Mouse (Mus musculus): Measurements from ENCODE around the gene Mtcp1. TPM values are rescaled to one million over a fixed set of nuclear protein-coding genes. Genes with fewer than 3 reads are reported as not detected.
A peak's percentile ranks its signal among the peaks of the same experiment; 100 is the strongest.

The Mtcp1 gene
- 10.1 and 11.0 TPM in 2 replicates for polyA plus RNA-seq (2015; fragmentation: Nextera tagmentation; extraction: Ambion mirVana)

DNA sequence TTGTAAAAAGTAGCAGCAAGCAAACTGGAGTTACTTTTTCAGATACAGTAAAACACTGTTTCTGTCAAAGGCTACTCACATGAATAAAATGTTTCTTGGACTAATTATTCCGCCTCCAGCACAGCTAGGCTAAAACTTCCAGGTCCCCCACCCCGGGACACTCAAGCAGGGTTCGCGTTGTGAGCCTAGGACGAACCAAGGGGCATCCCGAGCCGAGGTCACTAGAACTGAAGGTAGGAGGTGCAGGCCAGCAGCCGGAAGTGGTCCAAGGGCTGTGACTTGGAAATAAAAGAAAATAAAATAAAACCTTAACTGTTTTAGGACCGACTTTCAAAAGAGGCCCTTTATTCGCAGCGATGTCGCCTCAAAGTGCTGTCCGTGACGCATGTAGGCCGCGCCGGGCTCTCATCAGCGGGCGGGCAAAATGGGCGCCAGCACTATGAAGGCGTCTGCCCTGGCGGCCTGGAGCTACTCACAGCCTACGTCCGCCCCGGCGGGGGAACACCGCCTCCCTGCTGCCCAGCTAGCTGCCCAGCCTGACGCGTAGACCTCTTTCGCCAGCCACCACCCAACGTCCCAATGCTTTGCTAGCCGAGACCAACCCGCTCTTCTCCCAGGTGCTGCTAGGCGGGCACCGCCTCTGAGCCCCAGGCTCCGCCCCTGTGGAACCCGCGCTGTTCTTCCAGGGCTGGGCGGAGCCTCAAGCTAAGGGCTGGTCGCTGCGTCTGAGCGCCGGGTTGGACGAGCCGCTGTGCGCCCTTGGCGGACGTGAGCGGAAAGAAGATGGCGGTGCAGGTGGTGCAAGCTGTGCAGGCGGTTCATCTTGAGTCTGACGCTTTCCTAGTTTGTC lies at the start of gene Mtcp1, which contains the start of the genes Cmc4 and Brcc3:
Mtcp1 (minus strand) TSS at position 653 of the 850 bp plus-strand sequence.
Cmc4 (minus strand) TSS at position 649 of the 850 bp plus-strand sequence.
Brcc3 (plus strand) TSS at position 693 of the 850 bp plus-strand sequence.
- peak; percentile 100 for ATAC-seq
- Histone ChIP-seq H3K27me3 (no peaks in the 10 kb centered on the region), H3K4me1 (peaks cover 8% of the 10 kb centered on the region; the same call in 1 of the 2 replicates), H3K9me3 (replicated peaks) (no peaks in the 10 kb centered on the region), H3K27ac (peak within 1 kb of the TSS; percentile 83), H3K4me2 (peak within 1 kb of the TSS; percentile 60), H3K9ac (peak within 1 kb of the TSS; percentile 71), H3K4me3 (peak within 1 kb of the TSS; percentile 50), H3K36me3 (ENCODE audit: poor library complexity, severe bottlenecking) (no peaks in the 10 kb centered on the region)
- 17% methylated on average over 44 of the region's 52 CpGs for WGBS

GRCm38 (mm10) chrX:75454597-75454996 lies 38.2 kb upstream of the Mtcp1 start:
- Histone ChIP-seq H3K4me3 (no peak overlapping the region), H3K9me3 (replicated peaks) (peaks cover 10% of the 10 kb centered on the region; the same call in 1 of the 2 replicates), H3K4me2 (no peak overlapping the region), H3K9ac (no peak overlapping the region), H3K27me3 (no peaks in the 10 kb centered on the region), H3K36me3 (ENCODE audit: poor library complexity, severe bottlenecking) (peaks cover 45% of the 10 kb centered on the region), H3K27ac (no peak overlapping the region), H3K4me1 (no peaks in the 10 kb centered on the region)
- 91% methylated on average over 1 of the region's 1 CpGs for WGBS
- ATAC-seq, result no peak

GRCm38 (mm10) chrX:75409711-75410110 lies 6.7 kb downstream of the Mtcp1 start:
- ATAC-seq, result no peak
- H3K4me3 ChIP-seq, result no peak overlapping the region
- H3K4me2 ChIP-seq, result no peak overlapping the region
- no peaks in the 10 kb centered on the region for H3K9me3 ChIP-seq (replicated peaks)
- H3K27ac ChIP-seq, result no peak overlapping the region
- no peaks in the 10 kb centered on the region for H3K36me3 ChIP-seq (ENCODE audit: poor library complexity, severe bottlenecking)
- WGBS, result 92% methylated on average over 1 of the region's 1 CpGs
- peaks cover 2% of the 10 kb centered on the region; the same call in 1 of the 2 replicates for H3K4me1 ChIP-seq
- no peaks in the 10 kb centered on the region for H3K27me3 ChIP-seq
- H3K9ac ChIP-seq, result no peak overlapping the region

GRCm38 (mm10) chrX:75403350-75403749 lies 13.0 kb downstream of the Mtcp1 start:
- Histone ChIP-seq H3K27me3 (no peaks in the 10 kb centered on the region), H3K4me3 (no peak overlapping the region), H3K4me2 (no peak overlapping the region), H3K4me1 (no peaks in the 10 kb centered on the region), H3K9me3 (replicated peaks) (no peaks in the 10 kb centered on the region), H3K27ac (no peak overlapping the region), H3K9ac (no peak overlapping the region), H3K36me3 (ENCODE audit: poor library complexity, severe bottlenecking) (peaks cover 5% of the 10 kb centered on the region; the same call in 1 of the 2 replicates)
- no peak for ATAC-seq

- no peak overlapping the region for H3K4me2 ChIP-seq
- H3K36me3 ChIP-seq (ENCODE audit: poor library complexity, severe bottlenecking), result peaks cover 5% of the 10 kb centered on the region; the same call in 1 of the 2 replicates
- 85% methylated on average over 2 of the region's 2 CpGs for WGBS
Observed at GRCm38 (mm10) chrX:75402668-75403067, 13.7 kb downstream of the Mtcp1 start.

DNA sequence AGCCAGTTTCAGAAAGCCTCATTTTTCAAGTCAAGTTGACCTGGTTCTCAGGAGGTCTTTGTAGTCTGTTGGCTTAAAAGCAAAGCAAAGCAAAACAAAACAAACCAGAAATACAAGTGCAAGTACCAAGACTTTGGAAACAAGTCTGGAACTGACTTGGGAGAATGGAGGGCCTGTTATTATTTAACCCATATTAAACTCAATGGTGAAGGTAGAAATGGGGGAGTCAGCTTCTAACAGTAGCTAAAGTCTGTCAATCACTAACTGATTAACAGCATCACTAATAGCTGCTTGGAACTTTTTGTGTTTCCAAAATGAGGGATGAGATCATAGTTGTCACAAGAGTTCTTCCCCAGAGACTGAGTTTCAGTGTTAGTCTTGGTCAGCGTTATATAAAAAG lies 16.9 kb downstream of the Mtcp1 start:
- Histone ChIP-seq H3K9ac (no peak overlapping the region), H3K36me3 (ENCODE audit: poor library complexity, severe bottlenecking) (peaks cover 5% of the 10 kb centered on the region), H3K27me3 (no peaks in the 10 kb centered on the region), H3K27ac (no peak overlapping the region), H3K9me3 (replicated peaks) (no peaks in the 10 kb centered on the region), H3K4me2 (no peak overlapping the region), H3K4me1 (no peaks in the 10 kb centered on the region), H3K4me3 (no peak overlapping the region)
- 79% methylated on average over 1 of the region's 1 CpGs for WGBS
- ATAC-seq, result no peak

More at GRCm38 (mm10) chrX:75402668-75403067, 13.7 kb downstream of the Mtcp1 start:
- Histone ChIP-seq H3K27me3 (no peaks in the 10 kb centered on the region), H3K9me3 (replicated peaks) (no peaks in the 10 kb centered on the region), H3K27ac (no peak overlapping the region), H3K4me3 (no peak overlapping the region), H3K9ac (no peak overlapping the region), H3K4me1 (no peaks in the 10 kb centered on the region)
- no peak for ATAC-seq

DNA sequence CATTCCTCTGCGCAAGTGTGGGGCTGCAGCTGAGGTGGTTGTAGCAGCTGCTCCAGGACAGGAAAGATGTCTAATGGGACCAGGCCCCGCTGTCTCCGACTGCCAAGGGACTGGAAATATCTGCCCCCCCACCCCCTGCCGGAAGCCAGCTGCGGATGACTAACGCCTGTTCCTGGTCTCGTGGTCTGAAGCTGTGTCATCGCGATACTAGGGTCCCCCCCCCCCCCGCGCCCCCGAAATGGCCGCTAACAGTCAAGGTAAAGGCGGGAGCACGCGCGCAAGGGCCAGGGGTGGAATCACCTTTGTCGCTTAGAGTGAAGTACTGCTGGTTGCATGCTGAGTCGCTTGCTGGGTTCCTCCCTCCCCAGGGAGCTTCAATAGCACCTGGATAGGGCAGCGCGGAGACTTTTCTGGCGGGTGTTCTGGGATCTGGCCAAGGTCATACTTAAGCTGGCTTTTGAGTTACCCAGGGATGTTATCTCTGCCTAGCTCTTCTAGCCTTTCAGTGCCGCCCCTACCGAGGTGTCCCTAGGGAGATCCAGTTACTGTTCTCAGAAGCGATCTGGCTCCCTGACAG lies 34.1 kb downstream of the Mtcp1 start, which contains the start of the genes Fundc2 and F8:
Fundc2 (plus strand) TSS at position 205 of the 577 bp plus-strand sequence.
F8 (minus strand) TSS at position 421 of the 577 bp plus-strand sequence.
- peak; percentile 98 for ATAC-seq
- H3K9ac ChIP-seq, result peak within 1 kb of the TSS; percentile 69
- 16% methylated on average over 24 of the region's 25 CpGs for WGBS
- H3K4me1 ChIP-seq, result no peaks in the 10 kb centered on the region
- H3K36me3 ChIP-seq (ENCODE audit: poor library complexity, severe bottlenecking), result no peaks in the 10 kb centered on the region
- peak within 1 kb of the TSS; percentile 53 for H3K4me2 ChIP-seq
- no peaks in the 10 kb centered on the region for H3K9me3 ChIP-seq (replicated peaks)
- H3K27ac ChIP-seq, result peak within 1 kb of the TSS; percentile 48; the same call in 1 of the 2 replicates
- peak within 1 kb of the TSS; percentile 48 for H3K4me3 ChIP-seq
- H3K27me3 ChIP-seq, result no peaks in the 10 kb centered on the region

DNA sequence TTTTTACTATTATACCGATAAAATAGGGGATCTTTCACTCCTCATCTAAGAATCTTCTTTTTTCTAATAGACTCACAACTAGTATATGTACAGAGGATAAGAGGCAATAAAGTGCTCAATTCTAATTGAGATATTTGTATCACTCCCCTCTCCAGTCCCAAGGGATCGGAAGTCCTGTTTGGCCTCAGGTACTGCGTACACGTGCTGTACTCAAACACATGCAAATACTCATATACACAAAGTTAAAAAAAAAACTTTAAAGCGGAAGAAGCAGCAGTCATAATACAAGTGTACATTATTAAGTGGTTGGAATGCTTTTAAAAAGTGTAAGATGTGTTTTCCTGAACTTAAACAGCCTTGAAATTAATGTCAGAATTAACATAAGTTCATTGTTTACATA lies 34.7 kb downstream of the Mtcp1 start:
- Histone ChIP-seq H3K9ac (no peak overlapping the region), H3K4me1 (no peaks in the 10 kb centered on the region), H3K4me3 (peak overlapping the region; percentile 48), H3K9me3 (replicated peaks) (no peaks in the 10 kb centered on the region), H3K36me3 (ENCODE audit: poor library complexity, severe bottlenecking) (no peaks in the 10 kb centered on the region), H3K4me2 (peak overlapping the region; percentile 53), H3K27me3 (no peaks in the 10 kb centered on the region), H3K27ac (no peak overlapping the region)
- peak; percentile 32; the same call in 1 of the 2 replicates for ATAC-seq
- WGBS, result 73% methylated on average over 5 of the region's 5 CpGs

GRCm38 (mm10) chrX:75381176-75381575 lies 35.2 kb downstream of the Mtcp1 start:
- no peak for ATAC-seq
- H3K4me2 ChIP-seq, result no peak overlapping the region
- H3K36me3 ChIP-seq (ENCODE audit: poor library complexity, severe bottlenecking), result no peaks in the 10 kb centered on the region
- H3K27me3 ChIP-seq, result no peaks in the 10 kb centered on the region
- no peaks in the 10 kb centered on the region for H3K4me1 ChIP-seq
- no peak overlapping the region for H3K4me3 ChIP-seq
- WGBS, result 83% methylated on average over 1 of the region's 1 CpGs
- H3K9me3 ChIP-seq (replicated peaks), result no peaks in the 10 kb centered on the region
- no peak overlapping the region for H3K27ac ChIP-seq
- H3K9ac ChIP-seq, result no peak overlapping the region

- no peak overlapping the region for H3K4me2 ChIP-seq
- ATAC-seq, result no peak
- no peak overlapping the region for H3K4me3 ChIP-seq
- no peaks in the 10 kb centered on the region for H3K9me3 ChIP-seq (replicated peaks)
- no peak overlapping the region for H3K27ac ChIP-seq
- H3K27me3 ChIP-seq, result no peaks in the 10 kb centered on the region
- H3K9ac ChIP-seq, result no peak overlapping the region
- no peaks in the 10 kb centered on the region for H3K36me3 ChIP-seq (ENCODE audit: poor library complexity, severe bottlenecking)
- H3K4me1 ChIP-seq, result no peaks in the 10 kb centered on the region
Observed at GRCm38 (mm10) chrX:75376815-75377214, 39.6 kb downstream of the Mtcp1 start.

- no peak overlapping the region for H3K4me3 ChIP-seq
- no peak overlapping the region for H3K27ac ChIP-seq
- no peak for ATAC-seq
- H3K4me1 ChIP-seq, result no peaks in the 10 kb centered on the region
- 89% methylated on average over 2 of the region's 2 CpGs for WGBS
- H3K9me3 ChIP-seq (replicated peaks), result no peaks in the 10 kb centered on the region
- no peak overlapping the region for H3K4me2 ChIP-seq
- no peak overlapping the region for H3K9ac ChIP-seq
- H3K36me3 ChIP-seq (ENCODE audit: poor library complexity, severe bottlenecking), result no peaks in the 10 kb centered on the region
- no peaks in the 10 kb centered on the region for H3K27me3 ChIP-seq
Observed at GRCm38 (mm10) chrX:75372666-75373425, 43.5 kb downstream of the Mtcp1 start.

Data from forebrain, embryonic 13.5 days (tissue).